Mouse (Mus musculus) kidney, adult 18-20 months (tissue): ENCODE measurements at regions not wholly inside any gene's neighbourhood (a gene's known extent, or its start where the extent isn't known, plus 50 kb on each side); places are given as distances from the start of the nearest gene placed in this dataset.
A peak's percentile ranks its signal among the peaks of the same experiment; 100 is the strongest.
"Not testable (repeated sequence)": the region's sequence is repeated elsewhere in the genome, so short reads cannot be mapped to it uniquely, and the experiment has no call there.

ENCODE experiments used
- DNase-seq: peaks from one replicate; pipeline ENCODE4 v3.0.0; 2021

DNA sequence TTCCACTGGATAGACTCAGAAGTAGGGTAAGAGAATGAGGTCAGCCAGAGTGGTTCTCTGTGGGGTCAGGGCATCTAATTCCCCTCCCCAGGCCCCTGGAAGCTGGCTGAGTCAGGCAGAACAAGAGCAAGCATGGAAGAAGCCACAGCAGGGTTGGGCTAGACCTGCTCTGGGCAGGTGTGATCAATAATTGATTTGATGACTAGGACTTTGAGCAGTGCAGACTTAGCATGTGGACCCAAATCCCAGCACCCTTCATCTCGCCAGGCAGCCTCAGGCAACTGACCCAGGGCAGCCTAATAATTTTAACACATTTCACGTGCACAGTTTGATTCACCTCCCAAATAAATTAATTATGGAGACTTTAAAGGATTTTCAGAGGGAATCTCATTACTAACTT, 67.2 kb downstream of the Qdpr start:
- DNase-seq = no peak

DNA sequence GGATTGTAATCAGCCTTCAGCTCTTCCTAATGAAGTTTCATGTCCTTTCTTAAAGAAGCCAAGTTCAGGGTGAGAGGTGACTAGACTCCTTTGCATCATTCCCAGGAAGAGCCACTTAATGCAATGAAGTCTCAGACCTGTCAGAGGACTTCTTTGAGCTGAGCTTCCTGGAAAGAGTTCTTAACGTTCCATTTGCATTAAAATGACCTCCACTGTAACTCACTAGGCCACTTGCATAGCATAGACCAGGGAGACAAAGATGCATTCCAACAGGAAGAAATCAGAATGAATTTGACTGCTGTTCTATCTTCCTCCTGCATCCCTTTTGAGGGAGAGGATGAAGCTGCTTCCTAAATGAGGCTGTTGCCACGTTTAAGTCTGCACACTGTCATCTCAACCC, 71.5 kb downstream of the Qdpr start:
- DNase-seq = no peak

DNA sequence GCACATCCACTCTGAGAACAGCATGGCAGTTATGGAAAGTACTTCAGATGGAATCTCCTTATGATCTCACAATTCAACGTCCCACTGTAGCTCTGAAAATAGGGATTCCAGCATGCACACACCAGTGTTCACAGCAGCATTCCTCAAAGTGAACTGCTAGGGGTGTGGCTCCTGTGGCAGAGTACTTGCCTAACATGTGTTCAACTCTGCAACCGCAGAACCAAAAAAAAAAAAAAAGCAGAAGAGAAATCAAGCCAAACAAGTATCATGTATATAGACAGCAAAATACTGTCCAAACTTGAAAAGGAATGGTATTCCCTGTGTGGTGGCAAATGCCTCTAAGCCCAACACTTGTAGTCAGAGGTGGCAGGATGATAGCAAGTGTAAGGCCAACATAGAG, 77.0 kb downstream of the Qdpr start:
- DNase-seq = no peak

DNA sequence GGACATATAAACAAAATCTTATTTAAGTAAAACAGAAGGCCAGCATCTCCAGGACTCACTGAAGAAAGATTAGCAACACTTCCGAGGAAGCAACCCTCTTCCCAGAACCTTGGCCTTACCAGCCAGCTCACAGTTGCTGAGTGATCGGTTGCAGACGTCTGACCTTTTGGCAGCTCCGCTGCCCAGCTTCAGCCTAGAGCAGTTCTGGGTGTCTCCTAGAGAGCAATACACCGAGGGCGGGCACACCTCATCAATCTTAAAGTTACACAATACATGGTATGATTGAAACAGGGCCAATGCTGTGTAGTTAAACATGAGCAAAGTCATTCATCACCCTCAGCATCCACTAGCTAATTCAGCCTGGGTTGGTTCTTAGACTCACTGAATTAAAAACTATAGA, 81.6 kb downstream of the Qdpr start:
- DNase-seq = no peak

DNA sequence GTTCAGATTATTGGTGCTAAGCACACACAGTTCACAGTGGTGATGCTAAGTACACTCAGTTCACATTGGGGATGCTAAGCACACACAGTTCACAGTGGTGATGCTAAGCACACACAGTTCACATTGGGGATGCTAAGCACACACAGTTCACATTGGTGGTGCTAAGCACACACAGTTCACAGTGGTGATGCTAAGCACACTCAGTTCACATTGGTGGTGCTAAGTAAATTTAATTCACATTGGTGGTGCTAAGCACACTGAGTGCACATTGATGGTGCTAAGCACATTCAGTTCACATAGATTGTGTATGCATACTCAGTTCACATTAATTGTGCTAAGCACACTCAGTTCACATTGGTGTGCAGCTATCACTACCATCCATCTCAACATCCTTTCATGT, 89.8 kb downstream of the Qdpr start:
- no peak for DNase-seq

DNA sequence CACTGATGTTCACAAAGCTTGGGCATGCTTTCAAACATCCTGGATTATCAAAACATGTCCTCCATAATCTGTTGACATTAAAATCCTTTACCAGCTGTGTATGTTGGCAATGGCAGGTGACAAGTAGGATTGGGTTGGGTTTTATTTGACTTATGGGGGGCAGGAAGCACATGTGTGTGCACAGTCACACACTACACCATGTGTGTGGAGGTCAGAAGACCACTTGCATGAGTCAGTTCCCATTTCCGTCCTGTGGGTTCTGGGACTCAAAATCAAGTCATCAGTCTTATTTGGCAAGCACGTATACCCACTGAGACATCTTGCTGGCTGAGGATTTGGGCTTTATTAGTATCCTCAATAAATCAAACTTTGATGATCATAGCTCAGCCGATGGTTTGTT, 109.6 kb downstream of the Qdpr start:
- DNase-seq = no peak

DNA sequence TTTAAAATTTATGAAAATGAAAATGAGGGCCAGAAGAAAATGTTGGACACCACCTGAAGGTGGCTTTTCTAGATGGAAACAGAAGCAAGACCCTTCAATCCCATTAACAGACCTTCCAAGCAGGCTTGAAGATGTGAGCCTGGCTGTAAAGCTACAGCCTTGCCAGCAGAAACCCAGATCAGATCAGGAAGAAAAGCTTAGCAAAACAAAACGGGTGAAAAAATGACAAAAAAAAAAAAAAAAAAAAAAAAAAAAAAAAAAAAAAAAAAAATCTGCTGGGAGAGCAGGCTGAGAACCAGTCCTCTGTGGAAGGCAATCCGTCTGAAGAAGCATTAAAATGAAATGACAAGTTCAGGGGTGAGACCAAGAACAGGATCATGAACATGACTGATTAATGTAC, 113.2 kb downstream of the Qdpr start:
- no peak for DNase-seq

DNA sequence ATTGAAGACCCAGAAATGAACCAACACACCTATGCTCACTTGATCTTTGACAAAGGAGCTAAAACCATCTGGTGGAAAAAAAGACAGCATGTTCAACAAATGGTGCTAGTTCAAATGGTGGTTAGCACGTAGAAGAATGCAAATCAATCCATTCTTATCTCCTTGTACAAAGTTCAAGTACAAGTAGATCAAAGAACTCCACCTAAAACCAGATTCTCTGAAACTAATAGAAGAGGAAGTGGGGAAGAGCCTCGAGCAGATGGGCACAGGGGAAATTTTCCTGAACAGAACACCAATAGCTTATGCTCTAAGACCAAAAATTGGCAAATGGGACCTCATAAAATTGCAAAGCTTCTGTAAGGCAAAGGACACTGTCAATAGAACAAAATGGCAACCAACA, 125.6 kb downstream of the Qdpr start:
- DNase-seq = not testable (repeated sequence)

DNA sequence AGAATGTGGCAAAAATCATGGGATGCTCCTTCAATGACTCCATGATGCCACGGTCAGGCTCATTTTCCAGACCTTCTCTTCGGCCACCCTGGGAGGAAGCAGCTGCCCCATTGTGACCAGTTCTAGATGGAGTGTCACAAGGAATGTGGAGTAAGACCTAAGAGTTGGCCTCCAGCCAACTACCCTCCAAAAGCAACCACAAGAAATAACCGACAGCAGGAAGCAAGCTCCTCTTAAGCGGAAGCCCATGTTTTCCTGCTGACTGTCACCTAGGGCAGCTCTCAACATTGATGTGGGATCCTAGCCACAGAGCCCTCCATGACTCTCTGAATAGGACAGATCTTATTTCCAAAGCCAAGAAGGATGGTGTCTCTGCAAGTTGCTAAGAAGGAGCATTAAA, 126.5 kb downstream of the Qdpr start:
- DNase-seq = peak; percentile 27

DNA sequence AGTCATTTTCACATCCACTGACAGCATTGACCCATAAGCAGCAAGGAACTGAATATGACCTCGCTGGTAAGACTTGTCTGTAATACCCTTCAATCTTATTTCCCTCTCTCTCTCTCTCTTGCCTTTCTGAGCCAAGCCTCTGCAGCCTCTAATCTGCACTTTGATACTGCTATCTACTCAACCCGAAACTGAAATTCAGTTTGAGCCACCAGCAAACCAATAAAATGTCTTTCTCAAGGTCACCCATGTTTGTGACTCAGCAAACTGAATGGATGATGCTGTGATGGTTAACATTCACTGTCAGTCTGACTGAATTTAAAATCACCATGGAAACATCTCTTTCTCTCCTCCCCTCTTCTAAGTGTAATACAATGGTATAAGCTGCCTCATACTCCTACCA, 132.0 kb downstream of the Qdpr start:
- DNase-seq = no peak

DNA sequence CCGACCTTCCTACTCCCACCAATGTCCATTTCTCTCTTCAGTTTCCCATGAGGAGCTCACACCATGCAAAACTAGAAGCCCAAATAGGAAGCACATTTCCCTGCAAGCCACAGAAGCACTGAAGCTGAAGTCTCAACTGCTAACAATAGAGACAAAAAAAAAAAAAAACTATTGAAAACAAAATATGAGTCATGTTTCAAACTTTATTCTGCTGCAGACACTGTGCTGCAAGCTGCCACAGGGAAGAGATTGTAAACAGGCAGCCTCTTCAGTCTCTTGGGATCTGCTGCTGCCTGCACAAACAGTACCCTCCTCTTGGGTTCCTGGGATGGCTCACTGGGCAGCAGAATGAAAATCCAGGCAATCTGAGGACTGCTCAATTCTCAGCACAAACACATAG, 148.9 kb downstream of the Qdpr start:
- DNase-seq = no peak

DNA sequence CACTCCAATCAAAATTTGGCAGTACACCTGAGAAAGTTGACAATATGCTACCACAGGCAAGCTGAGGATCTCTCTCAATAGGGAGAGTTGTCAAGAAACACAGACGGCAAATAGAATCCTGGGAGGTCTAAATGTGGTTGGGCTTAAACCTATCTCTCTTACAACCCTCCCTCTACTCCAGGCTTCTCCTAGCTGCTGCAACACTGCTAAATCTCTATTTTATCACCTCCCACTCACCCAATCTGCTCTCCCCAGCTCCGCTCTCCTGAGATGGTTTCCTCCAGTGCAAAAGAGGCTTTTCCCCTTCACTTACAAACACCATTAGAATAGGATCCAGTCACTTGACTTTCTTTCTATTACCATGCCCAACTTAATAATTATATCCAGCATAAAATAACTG, 151.2 kb downstream of the Qdpr start:
- no peak for DNase-seq

DNA sequence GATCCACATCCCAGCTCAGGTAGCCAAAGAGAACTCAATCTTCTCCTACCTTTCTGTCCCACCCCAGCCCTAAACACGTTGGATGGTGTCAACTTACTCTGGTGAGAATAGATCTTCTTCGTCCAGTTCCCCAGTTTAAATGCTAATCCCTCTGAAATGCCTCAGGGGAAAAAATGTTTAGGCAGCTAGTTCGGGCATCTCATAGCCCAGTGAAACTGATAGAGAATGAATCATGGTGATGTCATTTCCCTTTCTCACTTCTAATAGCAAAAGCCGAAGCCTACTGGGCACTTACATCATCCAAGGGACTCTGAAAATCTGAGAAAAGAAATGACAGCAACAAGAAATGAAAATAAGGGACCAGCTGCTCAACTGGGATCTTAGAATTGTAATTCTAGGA, 154.9 kb downstream of the Qdpr start:
- no peak for DNase-seq

DNA sequence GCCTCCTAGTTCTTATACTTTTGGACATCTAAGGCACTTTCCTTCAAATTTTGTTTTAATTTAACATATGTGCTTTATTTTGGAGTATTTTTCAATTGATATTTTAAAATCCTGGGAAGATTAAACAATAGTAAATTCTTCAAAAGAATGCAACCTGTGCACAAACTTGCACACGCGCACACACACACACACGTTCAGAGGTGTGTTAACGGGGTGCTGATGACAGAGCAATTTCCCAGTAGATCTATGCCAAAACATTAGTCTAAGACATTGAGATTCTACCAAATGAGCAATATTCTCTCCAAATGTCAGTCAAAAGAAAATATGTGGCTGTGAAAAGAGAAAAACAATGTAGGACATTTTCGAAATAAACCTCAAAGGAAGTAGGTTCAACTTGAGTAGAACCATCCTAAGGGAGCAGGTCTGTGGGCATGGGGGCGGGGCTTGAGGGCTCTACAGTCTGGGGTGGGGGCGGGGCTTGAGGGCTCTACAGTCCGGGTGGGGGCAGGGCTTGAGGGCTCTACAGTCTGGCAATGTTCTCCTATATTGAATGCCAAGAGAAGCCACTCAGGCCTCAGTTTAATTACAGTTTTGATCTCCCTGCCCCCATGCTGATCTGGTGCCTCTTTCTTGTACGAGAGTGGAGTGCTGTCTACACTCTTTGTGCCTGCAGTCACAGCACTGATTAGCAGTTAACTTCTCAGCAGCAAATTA, 157.0 kb downstream of the Qdpr start:
- DNase-seq = no peak

DNA sequence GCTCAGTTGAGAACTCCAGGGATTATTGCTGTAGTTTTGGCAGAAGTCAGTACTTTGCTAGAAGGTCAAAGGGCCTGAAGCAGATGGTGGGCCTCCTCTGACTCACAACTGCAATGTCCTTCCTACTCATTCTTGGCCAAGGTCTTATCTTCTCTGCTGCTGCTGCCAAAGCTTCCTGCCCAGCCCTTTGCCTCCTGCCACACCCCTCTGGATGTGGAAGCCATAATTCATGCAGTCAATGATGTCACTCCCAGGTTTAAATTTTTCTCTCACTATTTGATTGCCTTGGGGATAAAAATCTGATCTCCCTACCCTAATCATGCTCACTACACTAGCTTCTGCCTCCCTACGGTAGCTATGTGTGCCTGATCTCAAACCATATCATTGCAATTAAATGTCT, 157.7 kb downstream of the Qdpr start:
- DNase-seq = peak; percentile 45

DNA sequence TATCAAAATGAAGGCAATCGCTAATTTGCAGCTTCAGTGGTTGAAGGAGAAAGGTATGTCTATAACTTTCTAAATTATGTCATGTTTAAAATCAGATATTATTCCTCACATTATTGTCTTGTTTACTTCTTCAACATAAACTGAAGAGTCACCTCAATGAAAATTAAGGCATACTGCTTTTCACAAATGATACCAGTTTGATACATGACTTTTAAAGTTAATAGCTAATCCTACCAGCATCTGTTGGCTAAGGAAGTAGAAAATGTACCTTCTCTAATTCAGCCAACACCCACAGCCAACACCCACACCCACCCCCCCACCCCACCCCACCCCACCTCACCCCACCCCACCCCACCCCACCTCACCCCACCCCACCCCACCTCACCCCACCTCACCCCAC, 158.3 kb downstream of the Qdpr start:
- DNase-seq = no peak

DNA sequence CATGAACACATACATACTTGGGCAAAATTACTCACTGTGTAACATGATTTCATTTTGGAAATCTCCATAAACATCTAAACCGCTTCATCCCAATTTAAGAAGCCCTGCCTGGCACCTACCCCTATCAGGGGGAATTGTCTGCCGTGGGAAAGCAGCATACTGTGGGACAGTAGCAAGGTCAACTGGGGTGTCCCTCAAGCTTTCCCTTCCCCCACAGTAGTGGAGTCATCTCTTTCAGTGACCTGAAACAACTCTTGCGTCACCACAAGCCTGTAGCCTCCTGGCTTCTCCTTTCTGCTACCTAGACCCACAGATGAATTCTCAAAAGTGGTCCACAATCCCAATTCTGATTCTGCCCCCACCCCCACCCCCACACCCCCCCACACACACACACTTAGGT, 158.8 kb downstream of the Qdpr start:
- DNase-seq = no peak

DNA sequence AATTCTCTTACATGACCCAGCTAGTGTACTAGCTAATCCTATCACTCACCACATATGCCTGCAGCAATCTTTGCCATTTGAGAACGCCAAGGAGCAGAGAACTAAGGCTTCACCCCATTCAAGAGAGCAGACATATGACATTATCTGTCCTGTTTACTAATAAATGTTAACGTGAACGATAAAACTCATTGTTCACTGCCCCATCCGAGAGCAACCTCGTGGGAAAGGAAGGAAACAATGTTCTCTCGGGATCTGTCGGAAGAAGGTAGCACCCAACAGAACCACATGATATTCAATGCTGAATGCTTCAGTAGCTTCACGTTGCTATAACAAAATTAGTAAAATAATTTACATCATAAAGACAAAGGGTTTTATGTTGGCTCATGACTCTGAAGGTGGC, 163.6 kb downstream of the Qdpr start:
- DNase-seq = no peak

DNA sequence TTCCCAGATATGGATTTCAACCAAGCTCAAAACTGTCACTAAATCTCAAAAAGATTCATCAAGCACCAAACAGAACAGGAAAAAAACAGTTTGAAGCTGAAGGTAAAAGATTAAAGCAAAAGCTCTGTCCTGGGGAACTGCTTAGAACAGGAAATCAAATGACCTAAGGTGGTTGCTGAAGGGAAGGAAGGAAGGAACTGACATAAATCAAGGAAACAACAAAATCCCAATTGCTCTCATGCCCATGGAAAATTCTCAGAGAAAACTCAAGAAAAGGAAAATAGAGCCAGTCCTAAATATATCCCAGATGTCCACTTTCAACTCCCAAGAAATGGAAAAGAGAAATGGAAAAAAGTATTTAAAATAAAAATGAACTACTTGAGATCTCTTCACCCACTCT, 165.4 kb downstream of the Qdpr start:
- no peak for DNase-seq

DNA sequence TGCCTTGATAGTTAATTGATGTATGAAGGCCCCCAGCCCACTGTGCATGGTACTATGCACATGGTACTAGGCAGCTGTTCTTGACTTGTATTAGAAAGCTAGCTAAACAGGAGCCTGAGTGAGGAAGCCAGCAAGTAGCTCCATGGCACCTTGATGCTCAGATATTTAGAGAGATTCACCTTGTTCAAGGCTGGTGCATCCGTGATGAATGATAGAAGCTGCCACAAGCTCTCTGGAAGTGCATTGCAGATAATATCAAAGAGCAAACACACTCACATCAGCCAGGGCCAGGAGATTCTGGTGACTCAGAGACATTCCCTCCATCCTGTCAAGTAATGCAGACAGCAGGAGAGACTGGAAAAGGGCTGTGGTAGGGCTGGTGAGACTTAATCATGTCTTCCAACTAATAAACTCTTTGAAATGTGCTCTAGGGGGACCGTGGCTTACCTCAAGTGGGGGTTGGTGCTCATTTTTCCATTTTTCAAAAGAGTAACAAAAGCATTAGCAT, 166.1 kb downstream of the Qdpr start:
- no peak for DNase-seq

DNA sequence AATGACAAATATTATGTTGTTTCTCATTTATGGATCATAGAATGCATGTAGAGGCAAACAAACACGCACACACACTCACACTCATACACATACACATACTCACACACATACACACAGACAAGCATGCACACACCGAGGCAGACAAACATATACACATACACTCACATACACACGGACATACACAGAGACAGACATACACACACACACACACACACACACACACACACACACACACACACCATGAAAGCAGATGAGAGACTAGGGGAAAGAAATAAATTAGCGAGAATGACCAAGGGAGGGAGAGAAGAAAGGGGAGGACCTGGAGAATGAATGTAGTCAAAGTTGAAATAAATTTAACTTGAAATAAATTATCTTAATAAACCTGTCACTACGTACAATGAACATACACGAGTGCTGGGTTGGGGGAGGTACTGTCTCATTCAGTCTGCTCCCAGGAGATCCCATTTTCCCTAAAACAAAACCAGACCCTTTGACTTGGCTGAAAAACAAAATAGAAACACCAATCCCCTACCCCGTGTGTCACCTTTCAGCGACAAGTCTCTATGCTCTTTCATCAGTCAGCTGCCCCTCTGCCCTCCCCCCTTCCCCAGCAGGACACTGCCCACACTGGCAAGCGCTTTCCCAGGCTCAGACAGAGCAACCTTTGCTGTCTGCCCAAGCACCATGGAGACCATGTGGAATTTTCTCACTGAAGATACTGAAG, 167.7 kb downstream of the Qdpr start:
- DNase-seq = no peak

DNA sequence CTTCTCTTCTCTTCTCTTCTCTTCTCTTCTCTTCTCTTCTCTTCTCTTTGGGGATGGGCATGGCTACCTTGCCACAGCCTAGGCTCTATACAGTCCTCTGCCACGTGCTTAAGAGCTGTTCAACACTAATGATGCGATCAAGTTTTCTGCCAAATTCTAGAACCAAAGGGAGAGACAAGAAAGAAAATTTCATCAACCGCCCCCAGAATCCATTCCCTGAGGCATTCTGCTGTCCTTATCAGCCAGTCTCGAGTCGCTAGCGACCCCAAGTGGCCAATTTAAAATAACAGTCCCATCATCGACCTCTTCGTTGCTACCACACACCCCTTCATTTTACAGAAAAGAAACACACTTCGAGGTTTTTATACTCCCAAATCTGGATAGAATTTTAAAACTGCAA, 171.5 kb downstream of the Qdpr start:
- DNase-seq = peak; percentile 68

DNA sequence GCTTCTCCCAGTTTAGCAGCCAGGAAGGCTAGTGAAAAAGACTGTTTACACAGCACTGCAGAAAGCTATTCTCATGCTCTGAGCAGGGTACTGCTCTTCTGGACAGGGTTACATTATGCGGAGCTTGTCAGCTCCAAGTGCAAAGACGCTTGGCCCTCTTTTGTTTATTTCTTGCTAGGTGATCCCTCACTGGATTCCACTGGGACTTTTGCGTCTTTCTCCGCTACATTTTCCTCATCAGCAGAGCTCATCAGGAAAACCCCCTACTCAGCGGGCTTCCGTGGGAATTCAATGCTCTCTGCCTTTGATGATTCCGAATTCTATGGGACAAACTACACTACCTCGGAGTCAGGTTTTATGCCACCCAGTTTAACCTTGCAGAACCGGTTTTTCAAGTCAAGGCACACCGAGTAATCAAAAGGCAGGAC, 172.0 kb downstream of the Qdpr start:
- peak; percentile 29 for DNase-seq

DNA sequence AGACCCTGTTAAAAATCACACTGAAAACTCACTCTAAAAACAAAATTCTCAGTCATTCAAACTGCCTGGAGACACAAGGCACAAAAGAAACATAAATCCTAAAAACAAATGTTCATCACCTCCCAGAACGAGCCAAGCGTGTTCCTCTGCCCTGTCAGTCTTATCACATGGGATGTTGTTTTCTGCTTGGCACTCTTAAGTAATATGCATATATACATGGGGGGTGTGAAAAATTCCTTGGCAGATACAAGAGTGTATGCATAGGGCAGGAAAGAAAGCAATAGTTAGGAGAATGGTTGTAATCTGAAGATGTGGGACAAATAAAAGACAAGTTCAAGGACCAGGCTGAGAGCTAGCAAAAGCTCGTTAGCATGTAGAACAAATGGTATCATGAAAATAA, 179.4 kb downstream of the Qdpr start:
- no peak for DNase-seq

DNA sequence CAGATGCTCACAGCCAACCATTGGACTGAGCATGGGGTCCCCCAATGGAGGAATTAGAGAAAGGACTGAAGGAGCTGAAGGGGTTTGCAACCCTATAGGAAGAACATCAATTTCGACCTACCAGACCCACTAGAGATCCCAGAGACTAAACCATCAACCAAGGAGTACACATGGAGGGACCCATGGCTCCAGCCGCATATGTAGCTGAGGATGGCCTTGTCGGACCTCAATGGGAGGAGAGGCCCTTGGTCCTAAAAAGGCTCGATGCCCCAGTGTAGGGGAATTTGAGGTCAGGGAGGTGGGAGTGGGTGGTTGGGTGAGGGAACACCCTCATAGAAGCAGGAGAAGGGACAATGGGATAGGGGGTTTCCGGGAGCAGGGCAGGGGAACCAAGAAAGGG, 180.6 kb downstream of the Qdpr start:
- no peak for DNase-seq
